Mouse (Mus musculus): ENCODE measurements around the gene Gpx1. TPM values are rescaled to one million over a fixed set of nuclear protein-coding genes. Genes with fewer than 3 reads are reported as not detected.

Gpx1 gene
- total and polyA plus RNA-seq, 2 experiments from 2014 or later: 184 to 446 TPM

DNA sequence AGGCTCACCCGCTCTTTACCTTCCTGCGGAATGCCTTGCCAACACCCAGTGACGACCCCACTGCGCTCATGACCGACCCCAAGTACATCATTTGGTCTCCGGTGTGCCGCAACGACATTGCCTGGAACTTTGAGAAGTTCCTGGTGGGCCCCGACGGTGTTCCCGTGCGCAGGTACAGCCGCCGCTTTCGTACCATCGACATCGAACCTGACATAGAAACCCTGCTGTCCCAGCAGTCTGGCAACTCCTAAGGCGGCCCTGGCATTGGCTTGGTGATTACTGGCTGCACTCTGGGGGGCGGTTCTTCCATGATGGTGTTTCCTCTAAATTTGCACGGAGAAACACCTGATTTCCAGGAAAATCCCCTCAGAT is 1.2 kb downstream of the Gpx1 start:
- WGBS: 14% methylated on average over 20 of the region's 20 CpGs
- TF ChIP-seq CTCF (IDR thresholded peaks at IDR 0.05; ENCODE audit: low read depth): no peak
- peak overlapping the region; percentile 85; the same call in 1 of the 2 replicates for H3K27ac ChIP-seq (ENCODE audit: low read depth, low read length)
- H3K4me2 ChIP-seq (ENCODE audit: low read depth): peak overlapping the region; percentile 80
- H3K27me3 ChIP-seq (ENCODE audit: insufficient read depth, low read length): no peaks in the 10 kb centered on the region
- H3K4me1 ChIP-seq (ENCODE audit: insufficient read depth): peaks cover 13% of the 10 kb centered on the region
- no peak for DNase-seq
- peaks cover 13% of the 10 kb centered on the region for H3K36me3 ChIP-seq (ENCODE audit: insufficient read depth)
- no peaks in the 10 kb centered on the region for H3K9me3 ChIP-seq (ENCODE audit: low read length)
- H3K9ac ChIP-seq: peak overlapping the region; percentile 70
- peak overlapping the region; percentile 50 for H3K4me3 ChIP-seq (ENCODE audit: low read depth, low read length)
- no peak for ATAC-seq

DNA sequence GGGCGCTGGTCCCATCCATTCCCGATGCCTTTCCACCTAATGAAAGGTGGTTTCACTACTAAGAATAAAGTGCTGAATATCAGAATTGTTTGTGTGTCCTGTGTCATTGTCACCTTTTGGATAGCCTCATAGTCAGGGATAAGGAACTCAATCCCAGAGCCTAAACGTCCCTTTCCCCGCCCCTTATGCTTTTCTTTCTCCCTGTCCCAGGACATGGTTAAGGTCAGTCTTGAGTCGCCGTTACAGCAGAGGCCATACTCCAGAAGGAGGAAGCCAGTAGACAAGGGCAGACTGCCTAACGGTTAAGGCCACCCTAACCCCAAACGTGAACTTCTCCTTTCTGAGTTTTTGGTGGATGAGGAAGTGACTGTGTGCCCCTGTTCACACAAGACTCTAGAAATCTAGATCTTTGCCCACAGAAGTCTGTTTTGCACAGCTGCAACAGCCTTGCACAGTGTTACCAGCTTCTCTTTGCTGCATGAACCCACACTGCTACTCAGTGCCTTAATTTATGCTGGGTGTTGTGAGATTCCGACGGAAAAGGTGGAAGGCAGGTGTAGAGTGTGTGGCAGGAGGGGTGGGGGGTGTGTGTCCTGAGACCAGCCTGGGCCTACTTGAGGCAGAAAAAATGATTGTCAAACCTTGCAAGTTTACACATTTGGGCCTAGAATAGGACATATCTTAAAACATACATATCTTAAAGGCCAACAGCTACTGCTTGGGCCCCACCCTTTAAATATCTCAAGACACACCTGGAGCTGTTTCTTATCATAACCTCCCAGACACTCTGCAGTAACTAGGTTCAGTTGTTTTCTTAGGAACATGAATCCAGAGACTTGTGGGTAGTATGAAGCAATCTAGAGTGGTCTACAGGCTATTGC is 1.8 kb downstream of the Gpx1 start:
- WGBS: 73% methylated on average over 10 of the region's 10 CpGs
- ATAC-seq (no peak), DNase-seq (no peak)
- H3K27me3 ChIP-seq (ENCODE audit: insufficient read depth, low read length): no peaks in the 10 kb centered on the region
- H3K9me3 ChIP-seq (ENCODE audit: low read length): no peaks in the 10 kb centered on the region
- H3K36me3 ChIP-seq (ENCODE audit: insufficient read depth): peaks cover 6% of the 10 kb centered on the region
- peaks cover 13% of the 10 kb centered on the region for H3K4me1 ChIP-seq (ENCODE audit: insufficient read depth)
- no peak overlapping the region for H3K27ac ChIP-seq (ENCODE audit: low read depth, low read length)
- H3K4me3 ChIP-seq (ENCODE audit: low read depth, low read length): peak overlapping the region; percentile 50
- TF ChIP-seq CTCF (IDR thresholded peaks at IDR 0.05; ENCODE audit: low read depth): no peak
- peak overlapping the region; percentile 70; the same call in 1 of the 2 replicates for H3K9ac ChIP-seq
- peak overlapping the region; percentile 80 for H3K4me2 ChIP-seq (ENCODE audit: low read depth)

DNA sequence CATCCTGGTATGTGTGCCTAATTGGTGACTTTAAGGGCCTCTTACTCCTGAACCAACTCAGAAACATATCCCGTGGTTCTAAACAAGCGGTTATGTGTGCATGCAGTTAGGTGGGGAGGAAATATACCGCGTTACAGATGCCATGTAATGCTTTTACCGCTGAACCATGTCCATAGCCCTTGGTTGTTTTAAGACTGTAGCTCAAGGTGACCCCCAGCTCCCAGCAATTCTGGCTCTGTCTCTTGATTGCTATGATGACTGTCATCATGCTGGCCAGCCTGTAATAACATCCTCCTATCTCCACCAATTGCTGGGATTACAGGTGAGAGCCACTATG is 2.4 kb downstream of the Gpx1 start:
- Histone ChIP-seq H3K9ac (no peak overlapping the region), H3K4me1 (ENCODE audit: insufficient read depth) (peaks cover 13% of the 10 kb centered on the region), H3K27me3 (ENCODE audit: insufficient read depth, low read length) (no peaks in the 10 kb centered on the region), H3K36me3 (ENCODE audit: insufficient read depth) (peaks cover 2% of the 10 kb centered on the region; the same call in 1 of the 2 replicates), H3K4me2 (ENCODE audit: low read depth) (no peak overlapping the region), H3K27ac (ENCODE audit: low read depth, low read length) (no peak overlapping the region), H3K9me3 (ENCODE audit: low read length) (no peaks in the 10 kb centered on the region), H3K4me3 (ENCODE audit: low read depth, low read length) (no peak overlapping the region)
- WGBS: 92% methylated on average over 5 of the region's 5 CpGs
- TF ChIP-seq CTCF (IDR thresholded peaks at IDR 0.05; ENCODE audit: low read depth): no peak
- no peak for DNase-seq
- ATAC-seq: no peak

DNA sequence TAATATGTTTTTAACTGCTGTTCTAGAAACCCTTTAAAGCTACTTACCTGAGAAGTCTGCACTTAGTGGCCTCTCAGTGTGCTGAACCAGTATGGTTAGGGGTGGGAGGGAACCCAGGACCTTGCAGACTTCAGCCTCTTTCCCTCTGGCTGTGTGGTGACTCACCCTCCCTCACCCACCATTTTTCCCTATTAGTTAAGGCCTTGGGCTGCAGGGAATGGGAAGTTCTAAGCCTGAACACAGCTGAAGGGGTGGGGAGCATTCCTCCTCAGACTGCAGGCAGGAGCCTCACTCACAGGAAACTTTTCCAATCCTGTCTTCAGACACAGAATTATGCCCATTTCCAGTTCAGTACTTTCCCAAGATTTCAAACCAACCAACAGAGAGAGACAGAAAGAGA is 3.1 kb downstream of the Gpx1 start:
- TF ChIP-seq CTCF (IDR thresholded peaks at IDR 0.05; ENCODE audit: low read depth): no peak
- peaks cover 13% of the 10 kb centered on the region for H3K4me1 ChIP-seq (ENCODE audit: insufficient read depth)
- H3K27ac ChIP-seq (ENCODE audit: low read depth, low read length): no peak overlapping the region
- DNase-seq (no peak), ATAC-seq (no peak)
- no peaks in the 10 kb centered on the region; the same call in 1 of the 2 replicates for H3K36me3 ChIP-seq (ENCODE audit: insufficient read depth)
- H3K4me2 ChIP-seq (ENCODE audit: low read depth): no peak overlapping the region
- H3K27me3 ChIP-seq (ENCODE audit: insufficient read depth, low read length): no peaks in the 10 kb centered on the region
- no peaks in the 10 kb centered on the region for H3K9me3 ChIP-seq (ENCODE audit: low read length)
- H3K4me3 ChIP-seq (ENCODE audit: low read depth, low read length): no peak overlapping the region
- H3K9ac ChIP-seq: no peak overlapping the region

DNA sequence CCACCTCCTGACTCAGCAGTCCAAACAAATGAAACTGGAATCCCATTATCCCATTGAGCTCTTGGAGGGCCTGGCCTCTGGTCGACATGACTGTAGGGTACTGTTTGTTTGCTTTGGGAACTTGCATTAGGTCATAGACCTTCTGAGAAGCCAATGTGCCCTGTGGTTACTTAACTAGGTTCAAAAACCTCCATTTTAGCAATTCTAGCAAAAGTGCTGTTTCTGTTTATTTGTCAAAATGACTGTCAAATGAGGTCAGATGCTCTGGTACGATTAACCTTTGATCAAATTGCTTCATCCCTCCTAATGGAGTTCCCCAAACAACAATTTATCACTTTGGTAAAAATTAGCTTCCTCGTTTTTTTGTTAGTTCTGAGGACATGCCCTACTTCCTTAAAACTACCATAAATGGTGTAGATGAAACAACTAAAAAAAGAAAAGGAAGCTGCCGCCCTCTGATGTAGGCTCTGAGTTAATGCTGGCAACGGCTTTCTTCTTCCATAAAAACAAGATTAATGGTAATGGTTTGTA is 3.7 kb downstream of the Gpx1 start:
- H3K4me2 ChIP-seq (ENCODE audit: low read depth): no peak overlapping the region

DNA sequence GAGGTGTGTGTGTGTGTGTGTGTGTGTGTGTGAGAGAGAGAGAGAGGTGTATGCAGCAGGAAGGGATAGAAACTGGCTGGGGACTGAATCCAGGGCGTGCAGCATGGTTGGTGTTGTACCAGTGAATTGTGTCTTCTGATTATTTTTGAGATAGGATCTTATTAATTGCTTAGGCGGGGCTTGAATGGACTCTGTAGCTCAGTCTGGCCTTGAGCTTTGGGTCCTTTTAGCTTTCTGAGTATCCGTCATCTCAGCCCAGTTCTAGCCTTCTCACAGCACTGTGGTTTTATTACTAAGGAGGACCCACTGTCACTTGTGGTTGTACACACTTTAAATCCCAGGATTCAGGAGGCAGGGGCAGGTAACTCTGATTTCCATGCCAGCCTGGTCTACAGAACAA is 4.6 kb downstream of the Gpx1 start:
- H3K9ac ChIP-seq: no peak overlapping the region
- no peak overlapping the region for H3K27ac ChIP-seq (ENCODE audit: low read depth, low read length)
- H3K9me3 ChIP-seq (ENCODE audit: low read length): no peaks in the 10 kb centered on the region
- no peak overlapping the region for H3K4me3 ChIP-seq (ENCODE audit: low read depth, low read length)
- DNase-seq (no peak), ATAC-seq (no peak)
- H3K4me1 ChIP-seq (ENCODE audit: insufficient read depth): peaks cover 15% of the 10 kb centered on the region
- H3K36me3 ChIP-seq (ENCODE audit: insufficient read depth): no peaks in the 10 kb centered on the region; the same call in 1 of the 2 replicates
- WGBS: 88% methylated on average over 3 of the region's 3 CpGs
- no peaks in the 10 kb centered on the region for H3K27me3 ChIP-seq (ENCODE audit: insufficient read depth, low read length)
- no peak overlapping the region for H3K4me2 ChIP-seq (ENCODE audit: low read depth)
- TF ChIP-seq CTCF (IDR thresholded peaks at IDR 0.05; ENCODE audit: low read depth): no peak

More for the DNA sequence above, 3.7 kb downstream of the Gpx1 start:
- Histone ChIP-seq H3K27me3 (ENCODE audit: insufficient read depth, low read length) (no peaks in the 10 kb centered on the region), H3K4me3 (ENCODE audit: low read depth, low read length) (no peak overlapping the region), H3K4me1 (ENCODE audit: insufficient read depth) (peaks cover 13% of the 10 kb centered on the region), H3K27ac (ENCODE audit: low read depth, low read length) (no peak overlapping the region), H3K36me3 (ENCODE audit: insufficient read depth) (no peaks in the 10 kb centered on the region; the same call in 1 of the 2 replicates), H3K9ac (no peak overlapping the region), H3K9me3 (ENCODE audit: low read length) (no peaks in the 10 kb centered on the region)
- TF ChIP-seq CTCF (IDR thresholded peaks at IDR 0.05; ENCODE audit: low read depth): no peak
- WGBS: 48% methylated on average over 5 of the region's 5 CpGs
- ATAC-seq (no peak), DNase-seq (no peak)

DNA sequence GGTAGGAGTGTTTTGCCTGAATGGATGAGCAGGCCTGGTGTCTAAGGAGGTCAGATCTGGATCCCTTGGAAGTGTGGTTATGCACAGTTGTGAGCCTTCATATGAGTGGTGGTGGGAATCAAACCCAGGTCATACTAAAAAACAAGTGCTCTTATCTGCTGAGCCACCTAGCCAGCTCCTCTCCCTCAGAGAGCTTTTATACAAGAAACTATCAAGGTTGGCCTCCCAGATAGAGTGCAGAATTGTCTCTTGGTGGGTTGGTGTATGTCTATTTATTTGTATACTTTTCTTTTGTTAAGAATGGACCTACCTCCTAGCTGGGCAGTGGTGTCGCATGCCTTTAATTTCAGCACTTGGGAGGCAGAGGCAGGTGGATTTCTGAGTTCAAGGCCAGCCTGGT is 5.1 kb downstream of the Gpx1 start:
- H3K27ac ChIP-seq (ENCODE audit: low read depth, low read length): no peak overlapping the region
- H3K4me1 ChIP-seq (ENCODE audit: insufficient read depth): peaks cover 20% of the 10 kb centered on the region
- 97% methylated on average over 1 of the region's 1 CpGs for WGBS
- H3K36me3 ChIP-seq (ENCODE audit: insufficient read depth): no peaks in the 10 kb centered on the region
- no peak overlapping the region for H3K9ac ChIP-seq
- H3K4me3 ChIP-seq (ENCODE audit: low read depth, low read length): no peak overlapping the region
- H3K27me3 ChIP-seq (ENCODE audit: insufficient read depth, low read length): no peaks in the 10 kb centered on the region
- TF ChIP-seq CTCF (IDR thresholded peaks at IDR 0.05; ENCODE audit: low read depth): no peak
- H3K9me3 ChIP-seq (ENCODE audit: low read length): no peaks in the 10 kb centered on the region
- no peak overlapping the region for H3K4me2 ChIP-seq (ENCODE audit: low read depth)
- DNase-seq: no peak
- ATAC-seq: no peak
